Mouse (Mus musculus) cerebellum, adult 9-10 months (tissue): ENCODE results near the gene Col9a1.
A peak's percentile ranks its signal among the peaks of the same experiment; 100 is the strongest.

ENCODE experiments used
- DNase-seq: peaks from one replicate; pipeline ENCODE4 v3.0.0; 2022

Col9a1 gene

DNA sequence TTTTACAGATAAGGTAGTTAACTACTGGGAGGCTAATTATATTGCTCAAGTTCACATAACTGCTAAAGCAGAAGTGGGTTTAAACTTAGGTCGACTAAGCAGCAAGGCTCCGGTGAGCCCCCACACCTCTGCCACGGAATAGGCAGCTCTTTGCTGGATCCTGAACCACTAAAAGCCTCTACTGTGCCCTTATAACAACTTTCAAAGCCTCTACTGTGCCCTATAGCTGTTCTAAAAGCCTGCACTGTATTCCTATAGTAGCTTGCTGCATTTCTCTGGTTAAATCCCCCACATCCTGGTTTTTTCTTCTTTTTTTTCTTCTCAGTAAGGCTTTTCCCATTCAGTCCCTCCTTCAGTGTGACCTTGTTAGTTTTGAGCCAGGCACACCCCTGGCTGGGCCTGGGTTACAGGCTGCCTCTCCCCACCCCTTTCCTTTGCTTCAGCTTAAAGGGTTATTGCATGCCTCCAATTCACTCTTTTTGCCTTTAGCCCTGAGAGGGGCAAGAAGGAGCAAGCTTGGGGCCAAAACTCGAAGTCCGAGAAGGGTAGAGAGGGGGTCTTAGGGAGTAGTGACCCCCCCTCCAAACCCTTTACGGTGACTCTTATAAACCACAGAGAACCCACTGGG lies at the start of gene Col9a1:
TSS of gene Col9a1 (plus strand) at position 387 of the 628 bp plus-strand sequence.
- no peak for DNase-seq

DNA sequence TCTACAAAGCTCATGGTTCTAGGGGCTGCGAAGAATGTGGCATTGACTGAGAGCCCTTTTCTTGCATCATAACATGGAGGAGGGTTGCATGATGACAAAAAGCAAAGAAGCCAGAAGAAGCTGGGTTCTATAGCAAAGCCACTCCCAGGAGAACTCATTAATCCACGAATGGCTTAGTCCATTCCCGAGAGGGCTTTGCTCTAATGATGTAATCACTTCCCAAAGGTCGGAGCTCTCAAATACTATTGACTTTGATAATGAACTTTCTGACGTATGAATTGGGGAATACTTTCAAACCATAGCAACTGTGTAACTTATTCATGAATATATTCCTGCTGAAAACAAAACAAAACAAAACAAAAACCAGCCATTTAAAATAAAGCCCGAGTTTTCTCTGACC lies 49.5 kb upstream of the Col9a1 start:
- no peak for DNase-seq

DNA sequence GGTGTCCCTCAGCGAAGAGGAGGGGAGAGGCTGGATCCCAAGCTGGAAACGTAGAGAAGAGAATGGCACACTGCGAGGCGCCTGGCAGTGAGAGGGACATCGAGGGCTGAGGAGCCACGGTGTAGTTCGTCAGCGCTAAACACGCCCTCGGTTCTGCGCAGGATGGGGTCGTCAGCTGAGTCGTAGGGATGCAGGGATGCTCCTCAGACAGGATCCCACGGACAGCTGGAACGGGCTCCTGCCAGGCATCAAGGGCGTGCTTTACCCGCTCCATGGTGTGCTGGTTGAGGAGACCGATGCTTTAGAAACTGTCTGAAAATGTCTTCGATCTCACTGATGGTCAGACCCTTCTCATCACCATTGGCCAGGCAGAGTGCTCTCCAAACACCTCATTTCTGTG lies 43.6 kb upstream of the Col9a1 start:
- no peak for DNase-seq

DNA sequence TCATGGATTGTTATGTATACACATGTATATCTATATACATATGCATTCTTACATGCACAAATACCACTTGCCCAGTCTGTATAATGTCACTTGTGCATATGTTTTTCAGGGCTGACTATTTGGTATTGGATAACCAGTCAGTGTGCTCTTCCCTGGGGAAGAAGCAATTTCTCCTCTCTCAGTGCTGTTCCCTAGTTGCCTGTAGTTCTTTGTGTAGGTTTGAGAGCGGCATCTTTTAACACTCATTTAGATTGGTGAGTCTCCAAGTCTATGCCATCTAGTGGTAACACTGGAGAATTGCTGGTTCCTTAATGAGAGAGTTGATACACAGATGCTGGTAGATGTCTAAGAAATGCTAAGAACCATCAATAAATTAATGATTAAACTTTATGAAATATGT lies 42.6 kb upstream of the Col9a1 start:
- DNase-seq, result peak; percentile 57

DNA sequence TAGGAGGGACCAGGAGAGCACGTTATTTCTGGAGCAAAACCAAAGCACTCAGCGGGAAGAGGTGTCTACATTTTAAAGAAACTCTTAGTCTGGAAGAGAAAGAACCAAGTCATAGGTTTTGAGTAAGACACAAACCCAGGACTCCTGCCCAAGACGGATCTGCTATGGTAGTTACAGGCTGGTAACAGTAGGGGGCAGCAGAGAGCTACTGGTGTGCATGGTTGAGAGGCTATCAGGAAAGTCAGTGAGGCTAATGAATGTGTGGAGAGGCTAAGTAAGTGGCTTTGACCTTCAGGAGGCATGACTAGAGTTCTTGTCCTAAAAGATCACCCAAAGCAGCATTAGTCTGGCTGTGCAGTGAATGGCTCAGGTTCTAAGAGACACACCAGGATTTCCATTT lies 40.3 kb upstream of the Col9a1 start:
- peak; percentile 85 for DNase-seq

DNA sequence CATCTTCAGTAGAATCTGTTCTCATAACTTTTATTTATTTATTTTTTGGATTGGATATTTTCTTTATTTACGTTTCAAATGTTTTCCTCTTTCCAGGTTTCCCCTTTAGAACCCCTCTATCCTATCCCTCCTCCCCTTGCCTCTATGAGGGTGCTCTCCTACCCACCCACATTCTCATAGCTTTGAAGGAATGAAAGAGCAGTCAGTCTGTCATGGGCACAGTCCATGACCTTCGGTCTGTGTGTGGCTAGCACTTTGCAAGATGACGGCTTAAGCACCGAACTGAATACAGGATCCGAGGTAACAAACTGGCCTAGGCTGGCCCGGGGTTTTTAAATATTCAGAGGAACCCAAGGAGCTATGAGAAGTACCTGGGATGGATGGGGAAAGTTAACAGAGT lies 36.9 kb upstream of the Col9a1 start:
- DNase-seq, result no peak

DNA sequence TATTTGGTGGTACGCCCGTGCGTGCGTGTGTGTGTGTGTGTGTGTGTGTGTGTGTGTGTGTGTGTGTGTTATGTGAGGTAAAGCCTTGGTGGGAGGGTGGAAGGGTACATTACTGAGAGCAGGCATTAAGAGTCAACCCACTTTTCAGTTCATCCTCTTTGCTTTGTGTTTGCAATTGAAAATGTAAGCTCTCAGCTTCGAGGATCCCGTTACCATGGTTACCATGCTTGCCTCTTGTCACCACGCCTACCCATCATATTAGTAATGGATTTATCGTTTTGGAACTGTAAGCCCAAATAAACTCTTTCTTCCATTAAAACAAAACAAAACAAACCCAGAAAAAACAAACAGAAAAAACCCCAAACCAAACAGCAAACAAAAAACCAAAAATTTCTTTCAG lies 33.9 kb upstream of the Col9a1 start:
- no peak for DNase-seq

DNA sequence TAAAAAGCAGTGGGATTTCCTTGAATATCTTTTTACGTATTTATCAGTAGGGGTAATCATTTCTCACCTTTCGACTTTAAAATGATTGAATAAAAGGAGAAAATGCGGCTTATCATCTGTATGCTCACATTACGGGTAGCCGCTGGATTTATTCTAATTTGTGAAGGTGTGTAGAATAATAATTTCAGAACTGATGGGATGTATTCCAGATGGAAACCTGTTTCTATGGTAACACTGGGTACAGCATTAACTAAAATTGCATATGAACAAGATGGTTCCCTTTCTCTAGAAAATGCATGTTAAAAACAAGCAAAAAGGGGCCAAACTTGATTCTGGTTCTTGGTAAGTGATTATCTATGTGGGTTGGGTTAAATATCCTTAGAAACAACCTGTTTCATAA lies 19.7 kb upstream of the Col9a1 start:
- DNase-seq, result no peak

DNA sequence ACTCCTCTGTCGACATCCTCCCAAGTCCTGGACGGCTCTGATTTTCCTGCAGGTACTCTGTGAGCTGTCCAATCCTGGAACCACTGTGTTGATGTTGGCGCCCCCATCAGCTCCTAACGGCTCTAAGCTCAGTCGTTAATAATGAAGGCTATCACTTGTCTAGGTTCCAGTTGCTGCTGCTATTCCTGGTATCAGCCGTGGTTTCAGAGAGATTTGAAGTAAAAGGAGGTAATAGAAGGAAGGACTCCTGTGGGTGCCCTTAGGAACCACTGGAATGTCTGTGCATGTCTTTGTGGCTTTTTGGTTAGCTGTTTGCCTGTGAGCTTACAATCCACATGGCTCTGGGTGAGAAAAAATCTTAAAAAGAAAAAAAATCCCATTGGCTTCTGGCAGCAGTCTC lies 8.0 kb upstream of the Col9a1 start:
- no peak for DNase-seq

DNA sequence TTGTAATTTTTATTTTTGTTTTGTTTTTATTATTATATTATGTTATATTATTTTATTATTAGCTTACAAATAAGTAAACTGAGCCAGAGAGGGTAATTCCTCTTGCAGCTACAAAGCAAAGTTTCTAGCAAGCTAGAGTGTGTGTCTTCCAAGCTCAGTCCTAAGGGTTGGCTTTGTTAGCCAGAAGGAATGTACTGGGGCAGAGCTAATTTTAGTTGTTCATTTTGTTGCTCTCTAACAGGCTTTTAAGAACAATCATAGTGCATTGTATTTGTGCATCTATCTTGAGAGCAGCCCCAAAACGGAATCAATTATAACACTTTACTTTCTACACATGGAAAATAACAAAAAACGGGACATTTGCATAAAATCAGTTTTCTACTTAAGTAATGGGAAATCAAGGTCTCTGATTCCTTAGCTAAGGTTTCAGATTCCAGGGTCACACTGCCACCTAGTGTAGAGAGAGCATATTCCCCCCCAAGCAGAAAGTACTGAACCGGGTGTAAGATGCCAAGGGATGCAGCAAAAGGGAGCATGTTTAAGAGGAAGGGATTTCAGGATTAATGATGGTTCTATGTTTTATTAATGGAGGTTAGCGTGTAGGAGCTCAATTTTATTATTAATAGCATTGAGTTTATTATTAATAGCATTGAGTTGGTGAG lies 6.1 kb upstream of the Col9a1 start:
- peak; percentile 84 for DNase-seq

DNA sequence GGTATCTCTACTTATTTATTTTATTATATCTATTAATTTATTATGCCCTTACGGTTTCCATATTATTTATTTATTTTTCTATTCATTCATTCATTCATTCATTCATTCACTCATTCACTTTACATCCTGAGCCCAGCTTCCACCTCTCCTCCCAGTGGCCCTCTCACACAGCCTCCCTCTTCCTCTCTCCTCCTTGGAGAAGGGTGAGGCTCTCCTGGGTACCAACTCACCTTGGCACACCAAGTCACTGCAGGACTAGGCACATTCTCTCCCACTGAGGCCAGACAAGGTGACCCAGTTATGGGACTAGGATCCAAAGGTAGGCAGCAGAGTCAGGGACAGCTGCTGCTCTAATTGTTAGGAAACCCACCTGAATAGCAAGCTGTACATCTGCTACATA lies 5.5 kb upstream of the Col9a1 start:
- no peak for DNase-seq

DNA sequence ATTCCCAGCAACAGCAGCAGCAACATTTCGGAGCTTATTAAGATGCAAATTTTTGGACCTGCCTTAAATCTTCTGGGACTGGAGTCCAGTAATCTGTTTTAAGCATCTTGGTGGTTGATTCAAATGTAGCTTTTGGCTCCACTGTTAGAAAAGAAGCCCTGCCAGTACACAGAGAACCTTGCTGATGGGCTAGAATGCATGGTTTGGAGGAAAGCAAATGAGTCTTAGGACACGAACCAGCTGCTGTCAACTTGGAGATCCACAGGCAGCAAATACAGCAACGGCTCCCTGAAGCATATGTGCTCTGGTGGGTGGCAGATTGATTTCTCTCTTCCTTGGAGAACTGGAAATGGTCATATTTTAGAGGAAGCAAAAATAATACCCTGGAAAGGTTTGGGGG lies 4.8 kb upstream of the Col9a1 start:
- DNase-seq, result no peak

DNA sequence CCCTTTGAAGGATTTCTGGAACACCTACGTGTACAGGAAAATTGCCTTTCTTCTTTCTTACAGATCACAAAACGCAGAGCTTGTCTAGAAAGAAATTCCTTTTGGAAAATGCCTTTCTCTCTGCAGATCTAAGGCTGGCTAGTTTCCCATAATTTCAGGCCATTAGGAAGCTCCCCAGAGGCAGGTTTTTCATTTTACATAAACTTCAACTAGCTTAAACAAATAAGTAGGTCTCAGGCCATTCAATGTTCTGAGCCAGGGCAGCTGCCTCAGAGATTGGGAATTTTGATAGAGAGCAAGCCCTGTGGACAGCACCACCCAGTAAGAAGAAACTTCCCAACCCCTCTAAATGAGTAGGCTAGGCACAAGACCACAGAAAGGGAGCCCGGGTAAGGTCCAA lies 1.6 kb upstream of the Col9a1 start:
- no peak for DNase-seq

DNA sequence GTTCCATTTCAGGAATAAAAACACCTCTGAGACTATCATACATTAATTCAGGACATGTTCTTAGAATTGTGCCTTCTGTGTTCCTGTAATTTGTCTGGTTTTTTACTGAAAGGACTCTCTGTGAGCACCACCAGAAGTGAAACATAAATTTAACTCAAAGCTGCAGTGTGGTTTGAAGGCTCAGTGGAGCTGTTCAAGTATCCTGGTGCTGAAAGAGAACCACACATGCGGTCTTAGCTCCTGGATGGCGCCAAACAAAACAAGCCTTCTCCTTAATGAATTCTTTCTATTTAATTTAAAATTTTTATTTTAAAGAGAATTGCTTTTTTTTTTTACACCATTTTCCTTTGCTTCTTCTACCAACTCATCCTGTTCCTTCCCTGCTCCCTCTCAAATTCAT lies 2.4 kb downstream of the Col9a1 start:
- DNase-seq, result no peak

DNA sequence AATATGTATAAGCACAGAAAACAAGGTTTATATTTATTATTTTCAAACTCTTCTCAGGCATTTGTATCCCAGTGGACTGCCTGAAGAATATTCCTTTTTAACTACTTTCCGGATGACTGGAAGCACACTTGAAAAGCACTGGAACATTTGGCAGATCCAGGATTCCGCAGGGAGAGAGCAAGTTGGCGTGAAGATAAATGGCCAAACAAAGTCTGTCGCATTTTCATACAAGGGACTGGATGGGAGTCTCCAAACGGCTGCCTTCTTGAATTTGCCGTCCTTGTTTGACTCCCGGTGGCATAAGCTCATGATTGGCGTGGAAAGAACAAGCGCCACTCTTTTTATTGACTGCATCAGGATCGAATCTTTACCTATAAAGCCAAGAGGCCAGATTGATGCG lies 7.6 kb downstream of the Col9a1 start:
- peak; percentile 21 for DNase-seq

DNA sequence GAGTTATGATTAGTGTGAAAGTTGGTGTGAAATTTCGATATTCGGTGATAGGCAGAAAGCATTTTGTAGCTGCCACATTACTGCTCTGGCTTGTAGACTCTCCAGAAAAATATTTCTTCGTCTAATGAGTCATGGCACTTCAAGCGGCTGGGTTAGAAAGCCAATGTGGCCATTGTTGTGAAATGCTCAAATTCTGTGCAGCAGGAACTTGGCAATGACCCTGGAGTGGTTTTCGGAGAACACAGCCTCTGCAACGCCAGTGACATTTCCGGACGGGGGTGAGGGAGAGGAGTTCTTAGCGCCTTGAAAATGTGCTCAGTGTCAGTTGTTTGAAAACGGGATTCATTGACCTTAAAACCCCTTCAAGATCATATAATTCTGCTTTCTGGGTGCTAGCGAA lies 9.6 kb downstream of the Col9a1 start:
- DNase-seq, result no peak

DNA sequence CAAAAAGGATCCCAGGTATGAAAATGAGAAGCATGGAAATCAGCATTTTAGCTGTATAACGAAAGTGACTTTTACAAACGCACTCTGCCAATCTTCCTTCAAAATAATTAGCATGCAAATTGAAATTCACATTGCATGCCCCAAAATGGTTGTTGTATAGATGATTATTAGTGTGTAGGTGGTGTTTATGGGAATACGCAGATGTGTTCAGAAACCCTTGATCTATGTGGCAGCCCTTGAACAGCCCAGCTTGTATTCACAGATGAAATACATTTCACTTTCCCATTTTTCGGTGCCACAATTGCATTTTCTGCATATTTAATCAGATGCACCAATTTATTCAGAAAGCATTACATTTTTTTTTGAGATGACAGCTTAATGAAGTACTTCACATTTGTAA lies 14.3 kb downstream of the Col9a1 start:
- no peak for DNase-seq

DNA sequence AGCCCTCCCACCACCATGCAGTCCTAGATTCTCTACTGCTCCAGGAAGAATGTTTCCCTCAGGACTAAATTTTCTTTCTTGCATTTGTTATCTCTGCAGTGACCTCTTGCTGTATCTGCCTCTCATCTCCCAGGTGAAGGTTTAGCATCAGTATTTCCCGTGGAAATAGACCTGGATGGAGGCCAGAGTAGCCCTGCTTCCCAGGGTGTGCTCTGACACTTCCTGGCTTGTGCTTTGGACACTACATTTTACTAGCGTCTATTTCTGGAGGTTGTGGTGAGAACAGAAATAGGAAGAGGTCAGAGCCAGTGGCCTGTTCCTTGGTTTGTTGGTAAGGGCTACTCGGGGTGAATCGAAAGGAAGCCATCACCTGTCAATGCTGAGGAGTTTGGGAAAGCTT lies 16.7 kb downstream of the Col9a1 start:
- DNase-seq, result peak; percentile 48

DNA sequence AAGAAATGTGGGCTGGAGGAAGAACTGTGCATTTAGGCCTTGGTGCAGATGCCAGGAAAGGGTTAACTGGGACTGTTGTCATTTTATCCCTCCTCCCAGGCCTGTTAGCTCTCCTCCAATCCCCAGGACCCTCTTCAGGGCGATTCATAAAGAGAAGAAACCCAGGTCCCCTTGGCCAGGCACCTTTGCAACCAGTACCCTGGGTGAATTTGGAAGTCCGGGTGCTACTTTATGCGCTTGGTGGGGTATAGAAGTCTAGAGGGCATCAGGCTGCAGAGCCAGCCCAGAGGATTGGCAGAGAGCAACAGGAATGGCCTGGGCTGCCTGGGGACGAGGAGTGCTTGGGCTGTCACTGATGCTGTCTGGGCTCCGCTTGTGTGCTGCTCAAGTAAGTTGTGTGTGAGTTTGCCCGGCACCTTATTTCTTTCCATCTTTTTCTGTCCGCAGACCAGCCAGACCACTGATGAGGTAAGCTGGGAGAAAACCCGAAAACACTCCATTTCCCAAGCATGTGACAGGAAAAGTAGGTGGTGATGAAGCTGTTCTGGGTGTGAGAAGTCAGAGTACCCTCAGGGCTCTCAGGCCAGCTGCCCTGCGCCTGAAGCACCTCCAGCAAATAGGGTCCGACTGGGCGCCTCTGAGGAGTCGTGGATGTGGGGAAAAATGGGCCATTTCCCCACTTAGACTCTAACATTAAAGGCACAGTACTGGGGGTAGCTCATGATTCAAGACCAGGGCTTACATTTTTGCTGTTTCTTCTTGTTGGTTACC lies 17.8 kb downstream of the Col9a1 start:
- DNase-seq, result peak; percentile 32

DNA sequence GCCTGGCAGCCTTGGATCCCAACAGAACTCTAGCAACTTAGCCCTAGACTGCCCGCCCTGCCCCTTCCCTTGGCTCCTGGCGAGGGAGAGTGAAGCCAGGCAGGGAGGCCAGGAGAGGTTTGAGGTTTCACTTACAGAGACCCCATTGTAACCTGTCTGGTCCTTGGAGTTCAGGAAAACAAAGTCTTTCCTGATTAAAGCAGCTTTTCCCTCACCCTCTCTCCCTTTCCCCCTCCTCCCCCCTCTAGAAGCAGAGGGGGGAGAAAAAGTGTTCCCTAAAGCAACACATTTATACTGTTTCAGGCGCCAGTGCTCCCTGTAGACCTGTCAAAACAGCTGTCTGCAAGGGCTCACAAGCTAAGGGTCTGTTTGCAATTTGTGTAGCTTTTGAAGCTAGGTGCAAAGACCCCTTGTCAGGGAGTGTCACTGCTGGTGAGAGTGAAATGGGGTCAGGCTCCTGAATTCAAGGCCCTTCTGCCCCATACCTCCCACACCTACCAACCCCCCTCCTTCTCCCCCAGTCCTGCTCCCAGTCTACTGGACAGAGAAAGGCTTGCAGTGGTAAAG lies 18.6 kb downstream of the Col9a1 start:
- DNase-seq, result no peak

DNA sequence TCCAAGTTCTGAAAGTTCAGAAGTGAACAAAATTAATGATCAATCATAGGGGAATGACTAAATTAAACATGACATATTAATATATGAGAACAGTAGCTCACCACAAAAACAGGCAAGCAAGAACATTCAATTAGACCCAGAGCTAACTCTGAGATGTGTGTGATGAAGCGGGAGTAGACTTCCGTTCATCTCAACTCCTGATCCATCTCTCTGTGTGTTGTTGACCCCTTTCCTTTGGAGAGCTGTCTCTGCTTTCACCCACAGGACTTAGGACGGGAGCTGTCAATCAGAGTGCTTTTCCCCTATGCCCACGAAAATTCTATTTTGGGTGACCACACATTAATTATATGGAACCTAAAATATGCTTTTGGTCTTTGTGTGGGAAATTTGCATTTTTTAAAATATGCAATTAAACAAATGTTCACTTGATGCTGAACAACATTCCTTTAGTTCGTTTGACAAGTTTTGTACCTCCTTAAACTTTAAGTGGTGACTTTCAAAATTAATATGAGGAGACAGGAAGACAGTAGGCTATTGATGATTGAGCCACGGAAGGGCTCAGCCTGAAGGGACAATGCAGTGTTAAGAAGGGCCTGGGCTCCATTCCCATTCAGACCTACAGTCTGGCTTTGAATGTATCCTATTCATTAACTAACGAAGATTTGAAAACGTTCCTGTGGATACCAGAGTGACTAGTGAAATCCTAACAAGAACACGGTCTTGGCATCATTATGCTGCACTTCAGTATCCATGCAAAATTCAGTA lies 34.4 kb downstream of the Col9a1 start:
- DNase-seq, result no peak

DNA sequence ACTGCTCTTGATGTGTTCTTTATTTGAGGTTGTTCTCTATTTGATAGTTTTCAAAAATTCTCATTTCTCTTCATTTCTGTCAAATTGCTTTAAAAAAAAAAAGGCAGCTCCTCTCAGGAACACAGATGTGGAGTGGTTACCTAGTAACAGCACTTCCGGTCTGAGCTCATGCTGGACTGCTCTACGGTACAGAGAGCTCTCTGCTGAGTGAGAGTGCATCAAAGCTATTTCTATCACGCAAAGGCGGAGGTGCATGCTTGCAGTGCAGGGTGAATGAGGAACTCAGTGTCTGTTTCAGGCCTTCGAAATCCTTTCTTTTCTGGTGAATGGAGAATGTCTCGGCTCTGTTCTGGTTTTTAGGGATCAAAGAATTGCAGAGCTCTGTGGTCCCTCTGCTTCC lies 41.6 kb downstream of the Col9a1 start:
- DNase-seq, result no peak

DNA sequence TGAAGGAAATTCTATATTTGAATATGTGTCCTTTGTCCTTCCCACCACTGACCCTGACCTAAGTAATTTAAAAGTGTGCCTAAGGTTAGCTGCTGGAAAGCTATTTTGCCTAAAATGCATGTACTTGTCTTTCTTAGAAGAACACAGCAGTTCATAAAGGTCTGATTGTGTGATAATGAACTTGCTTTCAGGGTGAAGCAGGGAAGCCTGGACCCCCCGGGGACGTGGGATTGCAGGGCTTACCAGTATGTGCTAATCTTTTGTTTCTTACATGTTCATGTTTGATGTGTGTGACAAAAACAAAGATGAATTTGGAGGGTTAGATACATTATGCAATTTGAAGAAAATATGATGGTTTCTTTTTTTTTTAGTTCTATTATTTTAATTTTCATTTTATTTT lies 44.8 kb downstream of the Col9a1 start:
- peak; percentile 55 for DNase-seq
